Mouse (Mus musculus): Measurements from ENCODE around the gene Ap1g1.

DNA sequence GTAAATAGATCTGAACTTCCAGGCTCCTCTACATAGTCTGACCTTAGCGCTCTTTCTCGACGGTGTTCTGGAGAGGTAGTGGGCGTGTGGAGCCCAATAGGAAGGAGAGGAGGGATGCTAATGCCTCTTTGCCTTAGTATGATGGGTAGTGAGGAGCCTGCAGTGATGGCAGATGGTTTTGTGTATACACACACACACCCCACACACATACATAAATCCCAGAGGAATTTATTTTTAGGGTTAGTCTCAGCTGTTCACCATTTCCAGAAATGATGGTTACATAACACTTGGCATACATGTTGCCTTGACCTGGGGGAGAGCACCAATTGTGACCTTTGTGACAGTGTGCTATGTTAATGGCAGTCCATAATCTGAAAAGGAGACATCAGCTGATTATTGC, 87.2 kb downstream of the Ap1g1 start:
- TF ChIP-seq CTCF (IDR thresholded peaks at IDR 0.05; ENCODE audit: low read depth, low read length) (no peak), POLR2A (IDR thresholded peaks at IDR 0.05; ENCODE audit: extremely low read depth, insufficient read depth, low read length) (no peak)

Data from liver, adult 2 months (tissue).